37 mouse cellular contexts compared by ENCODE assay signal in genomic region chr1:86408515-86408914, GRCm38 (mm10). TPM values are rescaled to one million over a fixed set of nuclear protein-coding genes. Genes with fewer than 3 reads are reported as not detected.
"Had no signal": no experiment of that assay in that cellular context is flagged by ENCODE, and none has a peak within 500 bp of the region (broad histone marks: within the 10 kb centered on the region; RNA-seq: fewer than 3 reads in every experiment).

No protein-coding gene starts in this region.

- H3K9me3 ChIP-seq: heart, embryonic 13.5 days; heart, embryonic 15.5 days; hindbrain, embryonic 13.5 days; hindbrain, embryonic 15.5 days; liver, embryonic 15.5 days had no signal

- H3K9ac ChIP-seq: heart, embryonic 13.5 days; heart, embryonic 15.5 days; hindbrain, embryonic 13.5 days; hindbrain, embryonic 15.5 days; limb, embryonic 13.5 days; liver, embryonic 13.5 days; liver, embryonic 15.5 days had no signal

- DNase-seq: gastrocnemius, postnatal 14 days; gastrocnemius, postnatal 36 days; heart, adult 11 months; heart, adult 2 months; heart, postnatal 14 days; heart, postnatal 36 days; kidney, adult 18-20 months; kidney, adult 8-10 months; kidney, postnatal 10 days; kidney, postnatal 25 days; kidney, postnatal 4 days; left cerebral cortex, postnatal 4 days; liver; liver, embryonic 13.5 days had no signal

- H3K4me2 ChIP-seq: heart, embryonic 11.5 days; heart, embryonic 13.5 days; heart, embryonic 15.5 days; hindbrain, embryonic 13.5 days; hindbrain, embryonic 15.5 days; limb, embryonic 13.5 days; liver, embryonic 11.5 days; liver, embryonic 13.5 days; liver, embryonic 15.5 days had no signal

- H3K4me1 ChIP-seq: hindbrain, embryonic 13.5 days; hindbrain, embryonic 15.5 days; limb, embryonic 13.5 days had no signal

- H3K27me3 ChIP-seq: heart, embryonic 13.5 days; heart, embryonic 15.5 days; hindbrain, embryonic 13.5 days; hindbrain, embryonic 15.5 days; limb, embryonic 13.5 days; liver, embryonic 13.5 days; liver, embryonic 15.5 days had no signal

- H3K4me3 ChIP-seq: heart, adult 2 months; heart, embryonic 13.5 days; heart, embryonic 15.5 days; hindbrain, embryonic 13.5 days; hindbrain, embryonic 15.5 days; layer of hippocampus, adult 2 months; left cerebral cortex, adult 2 months; limb, embryonic 13.5 days; liver, embryonic 13.5 days; liver, embryonic 15.5 days had no signal

- H3K27ac ChIP-seq: heart, adult 2 months; heart, embryonic 13.5 days; heart, embryonic 15.5 days; hindbrain, embryonic 13.5 days; hindbrain, embryonic 15.5 days; hindbrain, postnatal 0 days; layer of hippocampus, adult 2 months; left cerebral cortex, adult 2 months; limb, embryonic 13.5 days; liver, embryonic 13.5 days; liver, embryonic 15.5 days had no signal

- H3K36me3 ChIP-seq: heart, embryonic 13.5 days; heart, embryonic 15.5 days; hindbrain, embryonic 13.5 days; hindbrain, embryonic 15.5 days; limb, embryonic 13.5 days; liver, embryonic 13.5 days; liver, embryonic 15.5 days had no signal

- ATAC-seq: forebrain, embryonic 16.5 days; hindbrain, postnatal 0 days had no signal

RNA-seq across cellular contexts. Expression of gene Nmur1, which starts 17.5 kb away (rescaled TPM):
- total RNA-seq: gastrocnemius, adult 18-20 months; gastrocnemius, adult 8-10 months; gastrocnemius, postnatal 14 days; gastrocnemius, postnatal 36 days; heart, adult 2 months; heart, postnatal 14 days; heart, postnatal 36 days; hematopoietic stem cell, adult 5-6 weeks; layer of hippocampus, adult 2 months; layer of hippocampus, postnatal 10 days; layer of hippocampus, postnatal 25 days; left cerebral cortex, adult 2 months; left cerebral cortex, postnatal 25 days had no signal
- polyA plus RNA-seq: forebrain, embryonic 16.5 days; heart, adult 2 months; heart, embryonic 11.5 days; heart, embryonic 13.5 days; heart, embryonic 15.5 days; heart, postnatal 0 days; hindbrain, embryonic 11.5 days; hindbrain, embryonic 13.5 days; intestine, embryonic 14.5 days; kidney, embryonic 14.5 days; limb, embryonic 13.5 days; liver, embryonic 11.5 days; liver, embryonic 13.5 days; liver, embryonic 15.5 days had no signal

RNA-seq across cellular contexts. Expression of gene Tex44, which starts 17.6 kb away (rescaled TPM):
- total RNA-seq: gastrocnemius, adult 18-20 months; gastrocnemius, adult 8-10 months; gastrocnemius, postnatal 14 days; gastrocnemius, postnatal 36 days; heart, adult 2 months; heart, postnatal 14 days; heart, postnatal 36 days; hematopoietic stem cell, adult 5-6 weeks; hindbrain, postnatal 0 days; layer of hippocampus, adult 2 months; layer of hippocampus, postnatal 10 days; layer of hippocampus, postnatal 25 days; left cerebral cortex, adult 2 months; left cerebral cortex, postnatal 25 days; left cerebral cortex, postnatal 4 days had no signal
- polyA plus RNA-seq: forebrain, embryonic 16.5 days; heart, embryonic 11.5 days; heart, embryonic 13.5 days; heart, embryonic 15.5 days; heart, postnatal 0 days; hindbrain, embryonic 13.5 days; hindbrain, embryonic 15.5 days; hindbrain, postnatal 0 days; intestine, embryonic 14.5 days; kidney, embryonic 14.5 days; kidney, embryonic 16.5 days; limb, embryonic 13.5 days; liver, embryonic 11.5 days; liver, embryonic 13.5 days; liver, embryonic 15.5 days had no signal
